Mouse (Mus musculus) MEL (cell line): Measurements from ENCODE around the gene Slc10a6.

Experiments used
- CTCF ChIP-seq, 3 experiments: IDR thresholded peaks in 2 of 3; conservative IDR thresholded peaks in 1 of 3; 2 replicates each; pipeline ENCODE4 v1.5.1; 2011 to 2012; ENCODE audit warnings: low read length in 3 of 3, low read depth in 2 of 3, mild to moderate bottlenecking in 2 of 3, improper control_type of control experiment in 1 of 3, inconsistent platforms in 1 of 3, mixed read lengths in 1 of 3, moderate library complexity in 1 of 3; ENCODE audit not compliant: control insufficient read depth in 1 of 3, insufficient read depth in 1 of 3, poor library complexity in 1 of 3, severe bottlenecking in 1 of 3
- EP300 ChIP-seq, 2 experiments: IDR thresholded peaks; 2 replicates each; pipeline ENCODE4 v1.6.1; 2011; ENCODE audit warnings: improper control_type of control experiment in 2 of 2, low read length in 2 of 2, low read depth in 1 of 2, mild to moderate bottlenecking in 1 of 2
- JUND ChIP-seq: IDR thresholded peaks from 2 replicates; pipeline ENCODE4 v1.6.1; 2011; ENCODE audit warnings: low read depth, mild to moderate bottlenecking, improper control_type of control experiment, low read length
- MAFK ChIP-seq: IDR thresholded peaks from 2 replicates; pipeline ENCODE4 v1.6.1; 2011; ENCODE audit warnings: low read depth, mild to moderate bottlenecking, low read length, improper control_type of control experiment, borderline replicate concordance
- MAX ChIP-seq: IDR thresholded peaks from 2 replicates; pipeline ENCODE4 v1.6.1; 2011; ENCODE audit warnings: low read length, improper control_type of control experiment
- MXI1 ChIP-seq: IDR thresholded peaks from 2 replicates; pipeline ENCODE4 v1.6.1; 2011; ENCODE audit warnings: mild to moderate bottlenecking, low read depth, low read length, improper control_type of control experiment
- MYC ChIP-seq: IDR thresholded peaks from 2 replicates; pipeline ENCODE4 v1.6.1; 2011; ENCODE audit warnings: low read depth, mild to moderate bottlenecking, low read length, improper control_type of control experiment, moderate library complexity
- POLR2A ChIP-seq, 2 experiments: IDR thresholded peaks; 2 replicates each; pipeline ENCODE4 v1.6.1; 2011 to 2012; ENCODE audit warnings: low read length in 2 of 2, mild to moderate bottlenecking in 2 of 2, control low read depth in 1 of 2, improper control_type of control experiment in 1 of 2, low read depth in 1 of 2, moderate library complexity in 1 of 2; ENCODE audit not compliant: control insufficient read depth in 1 of 2, insufficient read depth in 1 of 2, poor library complexity in 1 of 2
- SIN3A ChIP-seq: IDR thresholded peaks from 2 replicates; pipeline ENCODE4 v1.6.1; 2012; ENCODE audit warnings: low read length, improper control_type of control experiment, inconsistent platforms
- TAL1 ChIP-seq: IDR thresholded peaks from 2 replicates; pipeline ENCODE4 v1.6.1; 2012; ENCODE audit warnings: mild to moderate bottlenecking, inconsistent platforms, low read length, moderate library complexity, mixed read lengths
- TBP ChIP-seq: IDR thresholded peaks from 2 replicates; pipeline ENCODE4 v1.8.0; 2011; ENCODE audit warnings: low read depth, low read length, improper control_type of control experiment
- UBTF ChIP-seq: IDR thresholded peaks from 2 replicates; pipeline ENCODE4 v1.6.1; 2012; ENCODE audit warnings: low read depth, mild to moderate bottlenecking, inconsistent platforms, low read length, improper control_type of control experiment, moderate library complexity, borderline replicate concordance; ENCODE audit not compliant: insufficient read depth
- USF1 ChIP-seq: IDR thresholded peaks from 2 replicates; pipeline ENCODE4 v1.6.1; 2014; ENCODE audit warnings: low read depth, mild to moderate bottlenecking, inconsistent platforms, low read length, improper control_type of control experiment, moderate library complexity
- ZMIZ1 ChIP-seq: IDR thresholded peaks from 2 replicates; pipeline ENCODE4 v1.6.1; 2012; ENCODE audit warnings: low read depth, mild to moderate bottlenecking, inconsistent platforms, low read length, improper control_type of control experiment, moderate library complexity

DNA sequence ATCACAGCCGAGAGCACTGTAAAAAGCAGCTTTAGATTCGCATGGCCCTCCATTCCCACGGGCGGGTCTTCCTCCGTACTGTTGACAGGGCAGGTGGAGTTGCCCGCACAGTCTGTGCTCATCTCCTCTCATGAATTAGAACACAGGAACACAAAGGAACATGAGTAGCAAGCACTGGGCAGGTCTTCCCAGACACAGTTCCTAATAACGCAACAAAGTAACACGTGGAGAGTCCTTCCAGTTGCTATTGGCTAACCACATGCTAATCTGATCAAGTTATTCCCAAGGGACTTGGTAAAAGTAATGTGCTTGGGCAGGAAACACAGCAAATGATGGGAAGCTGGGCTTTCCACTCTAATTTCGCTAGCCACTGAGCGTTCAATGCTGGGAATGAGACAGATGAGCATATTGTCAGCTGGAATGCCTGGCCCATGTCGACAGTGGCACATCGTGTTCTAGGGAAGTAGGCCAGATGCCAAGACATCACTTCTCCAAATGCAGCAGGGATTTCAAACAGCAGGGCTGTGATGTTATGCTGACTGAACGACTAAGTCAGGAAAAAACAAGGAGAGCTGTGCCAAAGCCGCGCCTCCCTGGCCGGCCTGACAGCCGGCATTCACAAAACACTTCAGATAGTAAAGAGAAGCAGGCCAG, at the start of gene Slc10a6:
- no peak for TF ChIP-seq SIN3A
- TF ChIP-seq MXI1 = no peak
- no peak for TF ChIP-seq MAX
- TF ChIP-seq USF1 = no peak
- TF ChIP-seq CTCF (IDR thresholded peaks at IDR 0.05 in 2 of 3, conservative IDR thresholded peaks at IDR 0.05 in 1 of 3; ENCODE audit: control insufficient read depth in 1 of 3, insufficient read depth in 1 of 3, low read depth in 2 of 3, low read length in 3 of 3, poor library complexity in 1 of 3, severe bottlenecking in 1 of 3) = no peak
- no peak for TF ChIP-seq POLR2A (IDR thresholded peaks at IDR 0.05; ENCODE audit: control insufficient read depth in 1 of 2, insufficient read depth in 1 of 2, low read depth in 1 of 2, low read length in 2 of 2, poor library complexity in 1 of 2)
- TF ChIP-seq TAL1 = no peak
- no peak for TF ChIP-seq EP300 (IDR thresholded peaks at IDR 0.05; ENCODE audit: low read depth in 1 of 2, low read length in 2 of 2)
- no peak for TF ChIP-seq UBTF
- no peak for TF ChIP-seq ZMIZ1
- TF ChIP-seq MYC = no peak
- TF ChIP-seq MAFK = no peak
- no peak for TF ChIP-seq TBP
- no peak for TF ChIP-seq JUND
